Mouse (Mus musculus) embryonic facial prominence, embryonic 11.5 days (tissue): ENCODE data around the gene Sema3c. TPM values are rescaled to one million over a fixed set of nuclear protein-coding genes. Genes with fewer than 3 reads are reported as not detected.

Experiments
- ATAC-seq: fragments of 200-750 bp; cut with Nextera tagmentation; replicated peaks from 2 replicates; pipeline ENCODE4 v1.8.0; 2017; ENCODE audit warnings: low read depth; ENCODE audit not compliant: insufficient number of reproducible peaks, low FRiP score, low TSS enrichment
- DNase-seq: peaks from one replicate; pipeline ENCODE4 v3.0.0-alpha.2; 2015; ENCODE audit warnings: low spot score
- H3K27ac ChIP-seq: fragments of 300-500 bp; sonication (generic); replicated peaks from 2 replicates; pipeline ENCODE4 v1.5.1; 2014; ENCODE audit warnings: mild to moderate bottlenecking, low read depth, low read length, control low read depth
- H3K27me3 ChIP-seq: fragments of 300-500 bp; sonication (generic); 2 replicates; pipeline ENCODE4 v1.6.1; 2014; ENCODE audit warnings: mild to moderate bottlenecking, low read length, moderate library complexity, mixed read lengths; ENCODE audit not compliant: control insufficient read depth, insufficient read depth
- H3K36me3 ChIP-seq: fragments of 300-500 bp; sonication (generic); replicated peaks from 2 replicates; pipeline ENCODE4 v1.6.1; 2014; ENCODE audit warnings: low read depth, mild to moderate bottlenecking, low read length, moderate library complexity, mixed read lengths; ENCODE audit not compliant: control insufficient read depth, insufficient read depth
- H3K4me1 ChIP-seq: fragments of 300-500 bp; sonication (generic); 2 replicates; pipeline ENCODE4 v1.6.1; 2014; ENCODE audit warnings: low read length, mixed read lengths; ENCODE audit not compliant: control insufficient read depth, insufficient read depth
- H3K4me2 ChIP-seq: fragments of 300-500 bp; sonication (generic); 2 replicates; pipeline ENCODE4 v1.6.1; 2014; ENCODE audit warnings: low read depth, mild to moderate bottlenecking, control low read depth, low read length, moderate library complexity
- H3K4me3 ChIP-seq: fragments of 300-500 bp; sonication (generic); 2 replicates; pipeline ENCODE4 v1.5.1; 2014; ENCODE audit warnings: low read depth, low read length, control low read depth
- H3K9ac ChIP-seq: fragments of 300-500 bp; sonication (generic); replicated peaks from 2 replicates; pipeline ENCODE4 v1.6.1; 2014; ENCODE audit warnings: mild to moderate bottlenecking, control low read depth, low read length
- H3K9me3 ChIP-seq: fragments of 300-500 bp; sonication (generic); replicated peaks from 2 replicates; pipeline ENCODE4 v1.6.1; 2016; ENCODE audit warnings: mild to moderate bottlenecking, low read length, inconsistent platforms, mixed read lengths; ENCODE audit not compliant: control insufficient read depth
- WGBS: fragments of 180-500 bp; shearing (Covaris S2); extraction: QIAGEN DNeasy Blood & Tissue Kit; methylation state at CpG from one replicate; pipeline ENCODE4 v1.1.7; 2014; 5-methylcytosine and 5-hydroxymethylcytosine counted together
- polyA plus RNA-seq: library from polyadenylated mRNA; unstranded; fragments of >200 nt; fragmentation: Nextera tagmentation; extraction: Ambion mirVana; gene quantifications from 2 replicates; pipeline ENCODE4 v1.2.1, GENCODE M21; 2014

Gene Sema3c
- polyA plus RNA-seq, 1 experiment from 2014 or later = 19.3 TPM

- ATAC-seq (peak; percentile 96), DNase-seq (peak; percentile 85)
- H3K4me3 ChIP-seq = peak overlapping the region; percentile 54
- peak overlapping the region; percentile 68 for H3K9ac ChIP-seq
- peak overlapping the region; percentile 86 for H3K4me2 ChIP-seq
- peak overlapping the region; percentile 61 for H3K27ac ChIP-seq
- H3K36me3 ChIP-seq = no peaks in the 10 kb centered on the region
- no peaks in the 10 kb centered on the region for H3K9me3 ChIP-seq
- WGBS = under 1% methylated on average over 59 of the region's 59 CpGs
- H3K27me3 ChIP-seq = no peaks in the 10 kb centered on the region
- no peaks in the 10 kb centered on the region for H3K4me1 ChIP-seq
Observed at GRCm38 (mm10) chr5:17574413-17575182, 517 bp downstream of the Sema3c start.

- Histone ChIP-seq H3K4me2 (peak overlapping the region; percentile 86), H3K27me3 (no peaks in the 10 kb centered on the region), H3K9ac (peak overlapping the region; percentile 68; the same call in 1 of the 2 replicates), H3K4me1 (no peaks in the 10 kb centered on the region), H3K36me3 (no peaks in the 10 kb centered on the region), H3K27ac (no peak overlapping the region), H3K9me3 (no peaks in the 10 kb centered on the region), H3K4me3 (peak overlapping the region; percentile 54)
- WGBS = 23% methylated on average over 7 of the region's 7 CpGs
- DNase-seq (no peak), ATAC-seq (0 out of 2 replicates have a peak, but pooled peaks have one; percentile 22)
Observed at GRCm38 (mm10) chr5:17575183-17575495, 1.1 kb downstream of the Sema3c start.

GRCm38 (mm10) chr5:17576069-17576468 lies 2.0 kb downstream of the Sema3c start:
- no peaks in the 10 kb centered on the region for H3K27me3 ChIP-seq
- no peaks in the 10 kb centered on the region for H3K36me3 ChIP-seq
- no peak for ATAC-seq
- WGBS = 71% methylated on average over 2 of the region's 2 CpGs
- no peak overlapping the region for H3K27ac ChIP-seq
- H3K4me3 ChIP-seq = no peak overlapping the region
- no peaks in the 10 kb centered on the region for H3K9me3 ChIP-seq
- DNase-seq = no peak
- no peaks in the 10 kb centered on the region for H3K4me1 ChIP-seq
- H3K4me2 ChIP-seq = no peak overlapping the region
- H3K9ac ChIP-seq = no peak overlapping the region

GRCm38 (mm10) chr5:17582047-17582515 lies 8.0 kb downstream of the Sema3c start:
- no peak overlapping the region for H3K27ac ChIP-seq
- no peak overlapping the region for H3K9ac ChIP-seq
- DNase-seq (no peak), ATAC-seq (no peak)
- WGBS = 64% methylated on average over 2 of the region's 2 CpGs
- no peak overlapping the region for H3K4me3 ChIP-seq
- H3K36me3 ChIP-seq = no peaks in the 10 kb centered on the region
- no peaks in the 10 kb centered on the region for H3K4me1 ChIP-seq
- H3K9me3 ChIP-seq = no peaks in the 10 kb centered on the region
- no peaks in the 10 kb centered on the region for H3K27me3 ChIP-seq
- H3K4me2 ChIP-seq = no peak overlapping the region

- WGBS = 78% methylated on average over 2 of the region's 2 CpGs
- ATAC-seq (no peak), DNase-seq (no peak)
- Histone ChIP-seq H3K4me1 (no peaks in the 10 kb centered on the region), H3K9ac (no peak overlapping the region), H3K27ac (no peak overlapping the region), H3K4me2 (no peak overlapping the region), H3K4me3 (no peak overlapping the region), H3K36me3 (no peaks in the 10 kb centered on the region), H3K9me3 (no peaks in the 10 kb centered on the region), H3K27me3 (no peaks in the 10 kb centered on the region)
Observed at GRCm38 (mm10) chr5:17584299-17584945, 10.3 kb downstream of the Sema3c start.

- Histone ChIP-seq H3K4me3 (no peak overlapping the region), H3K36me3 (no peaks in the 10 kb centered on the region), H3K9me3 (no peaks in the 10 kb centered on the region), H3K27ac (no peak overlapping the region), H3K4me2 (no peak overlapping the region), H3K27me3 (no peaks in the 10 kb centered on the region), H3K4me1 (no peaks in the 10 kb centered on the region), H3K9ac (no peak overlapping the region)
- ATAC-seq (no peak), DNase-seq (no peak)
- WGBS = 62% methylated on average over 2 of the region's 2 CpGs
Observed at GRCm38 (mm10) chr5:17586518-17587210, 12.6 kb downstream of the Sema3c start.

GRCm38 (mm10) chr5:17591908-17592307 lies 17.8 kb downstream of the Sema3c start:
- DNase-seq = no peak
- H3K9me3 ChIP-seq = no peaks in the 10 kb centered on the region
- no peak overlapping the region for H3K27ac ChIP-seq
- H3K9ac ChIP-seq = no peak overlapping the region
- WGBS = 83% methylated on average over 3 of the region's 3 CpGs
- H3K4me1 ChIP-seq = no peaks in the 10 kb centered on the region
- H3K4me2 ChIP-seq = no peak overlapping the region
- no peak for ATAC-seq
- H3K4me3 ChIP-seq = no peak overlapping the region
- H3K27me3 ChIP-seq = no peaks in the 10 kb centered on the region
- no peaks in the 10 kb centered on the region for H3K36me3 ChIP-seq

- H3K9ac ChIP-seq = no peak overlapping the region
- H3K4me3 ChIP-seq = no peak overlapping the region
- H3K36me3 ChIP-seq = no peaks in the 10 kb centered on the region
- ATAC-seq = no peak
- 65% methylated on average over 4 of the region's 4 CpGs for WGBS
- no peaks in the 10 kb centered on the region for H3K9me3 ChIP-seq
- DNase-seq = no peak
- no peak overlapping the region for H3K27ac ChIP-seq
- no peaks in the 10 kb centered on the region for H3K4me1 ChIP-seq
- H3K4me2 ChIP-seq = no peak overlapping the region
- no peaks in the 10 kb centered on the region for H3K27me3 ChIP-seq
Observed at GRCm38 (mm10) chr5:17601700-17602099, 27.6 kb downstream of the Sema3c start.
